Mouse (Mus musculus) brain, adult 10 weeks (tissue): Measurements from ENCODE around the gene Rspo4. TPM values are rescaled to one million over a fixed set of nuclear protein-coding genes. Genes with fewer than 3 reads are reported as not detected.

ENCODE experiments used
- polyA plus RNA-seq: library from polyadenylated mRNA; stranded (reverse); fragments of 350-450 nt; fragmentation: Illumina TruSeq; extraction: RNeasy Lipid Tissue Mini Kit (QIAGEN cat#74804); gene quantifications from one replicate; pipeline ENCODE4 v1.2.3, GENCODE M21; 2015; ENCODE audit warnings: low read depth, low replicate concordance

Rspo4 gene
- polyA plus RNA-seq: not detected

DNA sequence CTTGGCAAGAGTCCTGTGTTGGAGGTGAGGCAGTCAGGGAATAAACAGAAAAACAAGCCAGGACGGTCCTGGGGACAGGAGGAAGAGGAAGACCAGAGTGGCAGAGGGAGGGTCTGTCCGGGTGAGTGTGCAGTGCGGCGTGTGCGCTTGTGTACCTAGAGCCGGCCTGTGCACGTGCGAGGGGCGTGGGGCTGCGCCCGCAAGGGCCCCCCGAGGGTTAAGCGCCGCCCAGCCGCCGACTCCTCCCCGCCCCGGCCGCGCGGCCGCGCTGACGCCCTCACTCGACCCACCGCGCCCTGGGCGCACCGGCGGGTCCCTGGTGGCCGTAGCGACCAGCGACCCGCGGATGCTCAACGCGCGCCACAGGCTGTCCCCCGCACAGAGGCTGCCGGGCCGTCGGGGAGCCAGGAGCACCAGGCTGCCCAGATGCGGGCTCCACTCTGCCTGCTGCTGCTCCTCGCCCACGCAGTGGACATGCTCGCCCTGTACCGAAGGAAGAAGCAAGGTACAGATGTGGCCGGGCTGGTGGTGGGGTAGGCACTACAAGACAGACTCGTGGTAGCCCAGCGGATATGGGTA is at the start of gene Rspo4:
Gene Rspo4 (plus strand): TSS at position 280 of the 579 bp plus-strand sequence.

DNA sequence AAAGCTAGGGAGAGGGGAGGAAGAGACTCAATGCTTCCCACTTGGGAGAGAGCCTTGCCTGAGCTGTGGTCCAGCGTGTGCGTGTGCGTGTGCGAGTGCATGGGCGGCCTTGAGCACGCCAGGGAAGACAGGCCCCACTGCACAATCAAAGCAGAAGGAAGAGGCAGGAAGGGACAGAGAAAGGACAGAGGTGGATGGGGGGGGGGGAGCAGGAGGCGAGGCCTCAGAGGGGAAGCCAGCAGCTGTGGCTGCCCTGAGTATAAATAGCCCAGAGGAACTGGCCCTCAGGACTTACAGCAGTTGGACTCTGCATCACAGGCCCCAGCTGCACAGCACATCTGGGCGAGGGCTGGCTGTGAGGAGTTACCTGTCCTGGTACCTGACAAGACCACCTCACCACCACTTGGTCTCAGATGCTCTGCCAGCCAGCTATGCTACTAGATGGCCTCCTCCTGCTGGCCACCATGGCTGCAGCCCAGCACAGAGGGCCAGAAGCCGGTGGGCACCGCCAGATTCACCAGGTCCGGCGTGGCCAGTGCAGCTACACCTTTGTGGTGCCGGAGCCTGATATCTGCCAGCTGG is 68.3 kb downstream of the Rspo4 start, which contains the start of gene Angpt4:
Gene Angpt4 (plus strand): TSS at position 292 of the 582 bp plus-strand sequence.

Other genes with a start within 250 kb of the Rspo4 start
- gene Snph, start 210.3 kb upstream of the Rspo4 start, polyA plus RNA-seq: 168 TPM
- gene Rad21l, start 174.4 kb upstream of the Rspo4 start, polyA plus RNA-seq: 0.91 TPM
- gene Tmem74b, start 140.9 kb upstream of the Rspo4 start, polyA plus RNA-seq: 5.8 TPM
- gene Psmf1, start 98.7 kb upstream of the Rspo4 start, polyA plus RNA-seq: 38.3 TPM
- gene Angpt4, start 68.3 kb downstream of the Rspo4 start, polyA plus RNA-seq: not detected
- 7.8 TPM for gene Fam110a, start 137.3 kb downstream of the Rspo4 start, polyA plus RNA-seq
- gene Slc52a3, start 153.6 kb downstream of the Rspo4 start, polyA plus RNA-seq: 2.1 TPM
- 10.1 TPM for gene Scrt2, start 238.6 kb downstream of the Rspo4 start, polyA plus RNA-seq